Mouse (Mus musculus): ENCODE results near the gene Capg. TPM values are rescaled to one million over a fixed set of nuclear protein-coding genes. Genes with fewer than 3 reads are reported as not detected.
A peak's percentile ranks its signal among the peaks of the same experiment; 100 is the strongest.
"Not testable (repeated sequence)": the region's sequence is repeated elsewhere in the genome, so short reads cannot be mapped to it uniquely, and the experiment has no call there.

Gene Capg
- total RNA-seq, 2 experiments from 2014 or later, result 15.5 to 28.6 TPM

GRCm38 (mm10) chr6:72528410-72529151, 15.6 kb upstream of the Capg start:
- peak; percentile 42; the same call in 1 of the 2 replicates for ATAC-seq (replicated peaks; ENCODE audit: low FRiP score, poor library complexity, severe bottlenecking)

- ATAC-seq (replicated peaks; ENCODE audit: low FRiP score, poor library complexity, severe bottlenecking), result no peak
Observed at GRCm38 (mm10) chr6:72532580-72532979, 11.6 kb upstream of the Capg start.

- not testable (repeated sequence) for ATAC-seq (replicated peaks; ENCODE audit: low FRiP score, poor library complexity, severe bottlenecking)
Observed at GRCm38 (mm10) chr6:72533555-72533954, 10.6 kb upstream of the Capg start.

GRCm38 (mm10) chr6:72534035-72534809, 10.0 kb upstream of the Capg start:
- ATAC-seq (replicated peaks; ENCODE audit: low FRiP score, poor library complexity, severe bottlenecking), result 0 out of 2 replicates have a peak, but pooled peaks have one; percentile 31

- peak; percentile 72 for ATAC-seq (replicated peaks; ENCODE audit: low FRiP score, poor library complexity, severe bottlenecking)
Observed at GRCm38 (mm10) chr6:72535165-72535564, 9.0 kb upstream of the Capg start.

- ATAC-seq (replicated peaks; ENCODE audit: low FRiP score, poor library complexity, severe bottlenecking), result no peak
Observed at GRCm38 (mm10) chr6:72537998-72538500, 6.1 kb upstream of the Capg start.

GRCm38 (mm10) chr6:72538562-72539031, 5.6 kb upstream of the Capg start:
- peak; percentile 92 for ATAC-seq (replicated peaks; ENCODE audit: low FRiP score, poor library complexity, severe bottlenecking)

GRCm38 (mm10) chr6:72543265-72543850, 833 bp upstream of the Capg start:
- no peak for ATAC-seq (replicated peaks; ENCODE audit: low FRiP score, poor library complexity, severe bottlenecking)

GRCm38 (mm10) chr6:72545377-72545776, 1.2 kb downstream of the Capg start:
- no peak for ATAC-seq (replicated peaks; ENCODE audit: low FRiP score, poor library complexity, severe bottlenecking)

GRCm38 (mm10) chr6:72547121-72547520, 2.9 kb downstream of the Capg start:
- no peak for ATAC-seq (replicated peaks; ENCODE audit: low FRiP score, poor library complexity, severe bottlenecking)

GRCm38 (mm10) chr6:72547862-72548261, 3.7 kb downstream of the Capg start:
- no peak for ATAC-seq (replicated peaks; ENCODE audit: low FRiP score, poor library complexity, severe bottlenecking)

- ATAC-seq (replicated peaks; ENCODE audit: low FRiP score, poor library complexity, severe bottlenecking), result peak; percentile 76
Observed at GRCm38 (mm10) chr6:72549041-72549580, 4.9 kb downstream of the Capg start.

- no peak for ATAC-seq (replicated peaks; ENCODE audit: low FRiP score, poor library complexity, severe bottlenecking)
Observed at GRCm38 (mm10) chr6:72550025-72550424, 5.8 kb downstream of the Capg start.

GRCm38 (mm10) chr6:72550503-72551100, 6.4 kb downstream of the Capg start:
- no peak for ATAC-seq (replicated peaks; ENCODE audit: low FRiP score, poor library complexity, severe bottlenecking)

- ATAC-seq (replicated peaks; ENCODE audit: low FRiP score, poor library complexity, severe bottlenecking), result peak; percentile 47; the same call in 1 of the 2 replicates
Observed at GRCm38 (mm10) chr6:72552171-72553078, 8.2 kb downstream of the Capg start.

GRCm38 (mm10) chr6:72553079-72553412, 8.9 kb downstream of the Capg start:
- no peak for ATAC-seq (replicated peaks; ENCODE audit: low FRiP score, poor library complexity, severe bottlenecking)

GRCm38 (mm10) chr6:72560801-72561200, 16.6 kb downstream of the Capg start:
- no peak for ATAC-seq (replicated peaks; ENCODE audit: low FRiP score, poor library complexity, severe bottlenecking)

GRCm38 (mm10) chr6:72562486-72562885, 18.3 kb downstream of the Capg start:
- ATAC-seq (replicated peaks; ENCODE audit: low FRiP score, poor library complexity, severe bottlenecking), result no peak

GRCm38 (mm10) chr6:72562894-72563293, 18.7 kb downstream of the Capg start:
- no peak for ATAC-seq (replicated peaks; ENCODE audit: low FRiP score, poor library complexity, severe bottlenecking)

Measured in erythroid progenitor cell, adult 5-6 weeks (primary cell).